Mouse (Mus musculus) liver, embryonic 14.5 days (tissue): ENCODE results near the gene Smoc2.

Experiments
- CTCF ChIP-seq: IDR thresholded peaks from 2 replicates; pipeline ENCODE4 v1.5.1; 2016; ENCODE audit warnings: antibody characterized with exemption, low read depth, control low read depth
- EP300 ChIP-seq: IDR thresholded peaks from 2 replicates; pipeline ENCODE4 v1.6.1; 2016; ENCODE audit warnings: antibody characterized with exemption, low read depth

DNA sequence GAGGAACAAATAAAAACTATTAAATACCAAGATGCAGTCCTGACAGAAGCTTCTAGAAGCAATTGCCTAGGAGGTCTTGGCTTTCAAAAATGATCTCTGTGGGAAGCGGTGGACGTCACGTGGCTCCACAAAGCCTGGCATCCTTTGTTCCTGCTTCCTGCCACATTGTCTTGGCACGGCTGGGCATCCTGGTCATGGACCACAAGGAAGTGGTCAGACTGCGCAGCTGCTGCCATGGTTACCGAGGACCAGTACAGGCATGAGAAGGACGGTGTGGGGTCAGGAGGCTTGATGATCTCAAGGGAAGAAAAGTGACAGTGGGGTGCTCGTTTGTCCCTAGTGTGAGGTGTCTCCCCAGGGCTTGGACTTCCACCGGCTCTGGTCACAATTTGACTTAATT lies 48.7 kb downstream of the Smoc2 start:
- TF ChIP-seq CTCF (no peak), EP300 (no peak)
